Mouse (Mus musculus): Measurements from ENCODE around the gene Col23a1. TPM values are rescaled to one million over a fixed set of nuclear protein-coding genes. Genes with fewer than 3 reads are reported as not detected.

The Col23a1 gene
- 8.0 and 10.9 TPM in 2 replicates for polyA plus RNA-seq (2016; fragmentation: Nextera tagmentation; extraction: Ambion mirVana)

DNA sequence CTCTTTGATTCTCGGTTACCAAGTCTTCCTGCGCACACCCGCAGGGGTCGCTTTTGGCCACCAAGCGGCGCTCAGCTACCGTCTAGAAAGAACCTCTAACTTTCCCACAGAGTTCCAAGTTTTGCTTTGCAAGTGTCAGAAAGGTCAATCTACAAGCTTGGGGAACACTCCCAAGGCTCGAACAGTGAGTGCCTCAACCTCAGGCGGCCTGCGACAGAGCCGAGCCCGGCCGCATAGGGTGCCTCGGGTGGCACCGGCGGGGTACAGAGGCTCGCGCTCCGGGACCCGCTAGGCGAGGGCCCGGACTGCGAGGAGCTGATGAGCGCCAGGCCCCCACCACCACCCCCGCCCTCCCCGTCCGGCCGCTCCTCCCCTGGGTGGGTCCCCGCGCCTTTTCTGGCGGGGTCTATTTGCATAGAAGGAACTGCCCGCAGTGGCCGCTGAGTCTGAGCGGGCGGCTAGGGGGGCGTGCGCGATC is at the start of gene Col23a1:
Col23a1 (plus strand) TSS at position 357 of the 478 bp plus-strand sequence.
- DNase-seq (ENCODE audit: low spot score) = peak; percentile 85
- H3K27ac ChIP-seq (replicated peaks) = peak within 1 kb of the TSS; percentile 82
- H3K4me3 ChIP-seq = peak within 1 kb of the TSS; percentile 68
- WGBS = under 1% methylated on average over 38 of the region's 38 CpGs
- H3K4me1 ChIP-seq = peaks cover 19% of the 10 kb centered on the region
- peaks cover 11% of the 10 kb centered on the region for H3K27me3 ChIP-seq (ENCODE audit: low read depth, poor library complexity, severe bottlenecking)
- H3K9me3 ChIP-seq (replicated peaks) = no peaks in the 10 kb centered on the region
- H3K36me3 ChIP-seq = peaks cover 2% of the 10 kb centered on the region; the same call in 1 of the 2 replicates

GRCm38 (mm10) chr11:51242897-51243296 is 46.8 kb upstream of the Col23a1 start:
- Histone ChIP-seq H3K4me1 (no peaks in the 10 kb centered on the region), H3K27ac (replicated peaks) (no peak overlapping the region), H3K36me3 (no peaks in the 10 kb centered on the region), H3K4me3 (no peak overlapping the region), H3K27me3 (ENCODE audit: low read depth, poor library complexity, severe bottlenecking) (no peaks in the 10 kb centered on the region), H3K9me3 (replicated peaks) (no peaks in the 10 kb centered on the region)
- DNase-seq (ENCODE audit: low spot score) = no peak
- WGBS = 85% methylated on average over 2 of the region's 2 CpGs

- 88% methylated on average over 4 of the region's 4 CpGs for WGBS
- H3K27ac ChIP-seq (replicated peaks) = no peak overlapping the region
- H3K9me3 ChIP-seq (replicated peaks) = no peaks in the 10 kb centered on the region
- no peaks in the 10 kb centered on the region for H3K27me3 ChIP-seq (ENCODE audit: low read depth, poor library complexity, severe bottlenecking)
- H3K36me3 ChIP-seq = no peaks in the 10 kb centered on the region
- DNase-seq (ENCODE audit: low spot score) = no peak
- no peak overlapping the region for H3K4me3 ChIP-seq
- 0 out of 2 replicates have a peak, but pooled peaks cover under 1% of the 10 kb centered on the region for H3K4me1 ChIP-seq
Observed at GRCm38 (mm10) chr11:51257006-51257405, 32.7 kb upstream of the Col23a1 start.

GRCm38 (mm10) chr11:51261680-51262219 is 28.0 kb upstream of the Col23a1 start, which contains the start of gene Clk4:
TSS of gene Clk4 (plus strand) at chr11:51261730.
- WGBS = 86% methylated on average over 3 of the region's 3 CpGs
- H3K9me3 ChIP-seq (replicated peaks) = no peaks in the 10 kb centered on the region
- no peaks in the 10 kb centered on the region for H3K27me3 ChIP-seq (ENCODE audit: low read depth, poor library complexity, severe bottlenecking)
- peaks cover 5% of the 10 kb centered on the region for H3K36me3 ChIP-seq
- peak within 1 kb of the TSS; percentile 98 for H3K27ac ChIP-seq (replicated peaks)
- DNase-seq (ENCODE audit: low spot score) = no peak
- peaks cover 32% of the 10 kb centered on the region for H3K4me1 ChIP-seq
- H3K4me3 ChIP-seq = peak within 1 kb of the TSS; percentile 91

GRCm38 (mm10) chr11:51262342-51263285 is 27.1 kb upstream of the Col23a1 start, which contains the start of gene BC049762:
TSS of gene BC049762 (minus strand) at chr11:51263046.
- peak; percentile 98 for DNase-seq (ENCODE audit: low spot score)
- WGBS = 10% methylated on average over 57 of the region's 57 CpGs
- Histone ChIP-seq H3K4me1 (peaks cover 32% of the 10 kb centered on the region), H3K27me3 (ENCODE audit: low read depth, poor library complexity, severe bottlenecking) (no peaks in the 10 kb centered on the region), H3K9me3 (replicated peaks) (no peaks in the 10 kb centered on the region), H3K27ac (replicated peaks) (peak within 1 kb of the TSS; percentile 98), H3K4me3 (peak within 1 kb of the TSS; percentile 91), H3K36me3 (peaks cover 14% of the 10 kb centered on the region)

- WGBS = under 1% methylated on average over 50 of the region's 50 CpGs
- H3K36me3 ChIP-seq = peaks cover 21% of the 10 kb centered on the region
- H3K9me3 ChIP-seq (replicated peaks) = no peaks in the 10 kb centered on the region
- H3K27me3 ChIP-seq (ENCODE audit: low read depth, poor library complexity, severe bottlenecking) = no peaks in the 10 kb centered on the region
- peak overlapping the region; percentile 91 for H3K4me3 ChIP-seq
- H3K27ac ChIP-seq (replicated peaks) = peak overlapping the region; percentile 98
- no peak for DNase-seq (ENCODE audit: low spot score)
- peaks cover 32% of the 10 kb centered on the region for H3K4me1 ChIP-seq
Observed at GRCm38 (mm10) chr11:51263286-51263831, 26.4 kb upstream of the Col23a1 start.

GRCm38 (mm10) chr11:51264352-51264751 is 25.4 kb upstream of the Col23a1 start:
- Histone ChIP-seq H3K4me1 (peaks cover 32% of the 10 kb centered on the region), H3K36me3 (peaks cover 30% of the 10 kb centered on the region), H3K4me3 (peak overlapping the region; percentile 91), H3K27ac (replicated peaks) (peak overlapping the region; percentile 98; the same call in 1 of the 2 replicates), H3K9me3 (replicated peaks) (no peaks in the 10 kb centered on the region), H3K27me3 (ENCODE audit: low read depth, poor library complexity, severe bottlenecking) (no peaks in the 10 kb centered on the region)
- DNase-seq (ENCODE audit: low spot score) = no peak
- WGBS = 53% methylated on average over 6 of the region's 6 CpGs

GRCm38 (mm10) chr11:51265326-51265725 is 24.4 kb upstream of the Col23a1 start:
- Histone ChIP-seq H3K9me3 (replicated peaks) (no peaks in the 10 kb centered on the region), H3K4me3 (peak overlapping the region; percentile 91), H3K4me1 (peaks cover 32% of the 10 kb centered on the region), H3K36me3 (peaks cover 40% of the 10 kb centered on the region), H3K27ac (replicated peaks) (no peak overlapping the region), H3K27me3 (ENCODE audit: low read depth, poor library complexity, severe bottlenecking) (no peaks in the 10 kb centered on the region)
- WGBS = 63% methylated on average over 3 of the region's 3 CpGs
- DNase-seq (ENCODE audit: low spot score) = no peak

DNA sequence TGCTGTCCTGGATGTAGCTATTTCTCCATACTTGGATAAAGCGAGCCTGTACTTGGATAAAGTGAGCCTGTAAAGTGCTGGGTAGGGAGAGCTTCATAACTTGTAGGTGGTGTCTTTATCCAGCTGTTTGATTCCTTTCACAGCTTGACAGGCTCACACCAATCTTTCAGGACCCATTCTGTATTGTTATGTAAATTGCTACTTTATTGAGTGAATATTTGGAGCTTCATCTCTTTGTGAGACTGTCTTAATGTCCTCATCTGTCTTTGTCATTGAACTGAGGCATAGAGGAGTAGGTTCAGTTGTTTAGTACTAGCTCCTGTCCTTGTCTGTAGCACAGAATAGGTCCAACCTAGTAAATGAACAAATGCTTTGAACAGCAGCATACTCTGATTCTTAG is 15.3 kb upstream of the Col23a1 start:
- DNase-seq (ENCODE audit: low spot score) = no peak
- no peak overlapping the region for H3K4me3 ChIP-seq
- no peaks in the 10 kb centered on the region for H3K27me3 ChIP-seq (ENCODE audit: low read depth, poor library complexity, severe bottlenecking)
- H3K4me1 ChIP-seq = no peaks in the 10 kb centered on the region
- peaks cover 95% of the 10 kb centered on the region for H3K36me3 ChIP-seq
- H3K9me3 ChIP-seq (replicated peaks) = no peaks in the 10 kb centered on the region
- H3K27ac ChIP-seq (replicated peaks) = no peak overlapping the region
- 91% methylated on average over 1 of the region's 1 CpGs for WGBS

DNA sequence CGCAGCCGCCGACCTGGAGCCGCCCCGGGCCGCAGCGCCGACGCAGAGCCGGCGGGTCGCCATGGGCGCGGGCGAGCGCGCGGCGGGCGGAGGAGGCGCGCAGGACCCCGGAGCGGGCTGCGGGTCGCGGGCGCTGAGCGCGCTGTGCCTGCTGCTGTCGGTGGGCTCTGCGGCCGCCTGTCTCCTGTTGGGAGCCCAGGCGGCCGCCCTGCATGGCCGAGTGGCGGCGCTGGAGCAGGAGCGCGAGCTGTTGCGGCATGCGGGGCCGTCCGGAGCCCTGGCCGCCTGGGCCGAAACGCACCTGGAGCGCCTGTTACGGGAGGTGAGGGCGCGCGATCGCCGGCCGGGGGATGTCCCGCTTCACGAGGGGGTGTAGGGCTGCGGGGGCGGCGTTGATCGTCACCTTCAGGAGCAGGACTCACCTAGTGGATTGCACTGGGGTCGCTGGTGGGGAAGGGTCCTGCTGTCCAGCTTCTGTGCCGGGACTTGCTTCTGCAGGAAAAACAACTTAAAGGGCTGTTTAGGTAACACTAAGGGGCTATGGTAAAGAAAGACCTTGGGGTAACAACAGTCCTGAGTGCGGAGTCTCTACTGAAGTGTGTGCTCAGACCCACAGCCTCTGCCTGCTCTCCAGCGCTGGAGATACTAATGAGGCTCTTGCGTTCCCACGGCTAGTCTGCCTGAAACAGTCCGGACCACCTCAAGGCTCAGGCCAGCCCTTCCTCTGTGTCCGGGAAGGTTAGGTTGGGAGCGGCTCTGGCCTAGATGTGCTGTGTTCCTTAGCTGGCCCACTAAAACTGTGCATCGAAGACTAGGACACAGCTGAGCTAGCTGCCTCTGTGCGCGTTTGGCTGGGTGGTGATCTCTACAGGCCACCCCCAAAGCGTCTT is 591 bp downstream of the Col23a1 start:
- Histone ChIP-seq H3K9me3 (replicated peaks) (peaks cover 3% of the 10 kb centered on the region; the same call in 1 of the 2 replicates), H3K27ac (replicated peaks) (peak overlapping the region; percentile 82), H3K4me3 (peak overlapping the region; percentile 68), H3K36me3 (no peaks in the 10 kb centered on the region), H3K4me1 (peaks cover 19% of the 10 kb centered on the region), H3K27me3 (ENCODE audit: low read depth, poor library complexity, severe bottlenecking) (peaks cover 11% of the 10 kb centered on the region)
- WGBS = 2% methylated on average over 74 of the region's 74 CpGs
- DNase-seq (ENCODE audit: low spot score) = peak; percentile 79

DNA sequence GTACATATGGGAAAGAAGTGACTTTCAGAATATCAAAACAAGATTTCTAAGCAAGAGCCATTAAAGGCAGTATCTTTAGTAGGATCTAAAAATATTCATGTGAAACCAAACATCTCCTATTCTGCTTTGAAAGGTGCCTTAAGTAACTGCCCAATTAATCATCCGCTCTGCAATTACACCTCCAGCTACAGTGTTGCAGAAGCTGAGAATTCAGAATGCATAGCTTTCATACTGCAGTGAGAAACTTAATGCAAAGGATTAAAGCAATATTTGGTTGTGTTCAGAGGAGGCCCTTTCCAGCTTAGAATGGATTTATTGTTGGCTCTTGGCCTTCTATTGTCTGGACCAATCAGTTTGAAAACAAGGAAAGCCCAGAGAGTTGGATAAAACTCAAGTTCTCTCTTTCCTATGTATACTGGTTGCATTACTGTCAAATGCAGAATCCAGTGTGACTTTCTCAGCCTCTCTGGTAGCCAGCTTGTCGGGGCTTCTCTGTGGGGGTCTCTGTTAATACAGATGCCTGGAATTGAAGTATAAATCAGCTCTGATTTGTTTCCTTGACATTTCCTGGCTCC is 4.3 kb downstream of the Col23a1 start:
- Histone ChIP-seq H3K36me3 (no peaks in the 10 kb centered on the region), H3K27me3 (ENCODE audit: low read depth, poor library complexity, severe bottlenecking) (peaks cover 11% of the 10 kb centered on the region), H3K4me1 (peaks cover 16% of the 10 kb centered on the region), H3K4me3 (no peak overlapping the region), H3K27ac (replicated peaks) (no peak overlapping the region), H3K9me3 (replicated peaks) (peaks cover 8% of the 10 kb centered on the region; the same call in 1 of the 2 replicates)
- WGBS = 83% methylated on average over 2 of the region's 2 CpGs
- no peak for DNase-seq (ENCODE audit: low spot score)

Data from midbrain, embryonic 10.5 days (tissue).